Mouse (Mus musculus): ENCODE measurements around the gene Sox10. TPM values are rescaled to one million over a fixed set of nuclear protein-coding genes. Genes with fewer than 3 reads are reported as not detected.

The Sox10 gene
- polyA plus RNA-seq, 1 experiment from 2014 or later, result 16.8 TPM

DNA sequence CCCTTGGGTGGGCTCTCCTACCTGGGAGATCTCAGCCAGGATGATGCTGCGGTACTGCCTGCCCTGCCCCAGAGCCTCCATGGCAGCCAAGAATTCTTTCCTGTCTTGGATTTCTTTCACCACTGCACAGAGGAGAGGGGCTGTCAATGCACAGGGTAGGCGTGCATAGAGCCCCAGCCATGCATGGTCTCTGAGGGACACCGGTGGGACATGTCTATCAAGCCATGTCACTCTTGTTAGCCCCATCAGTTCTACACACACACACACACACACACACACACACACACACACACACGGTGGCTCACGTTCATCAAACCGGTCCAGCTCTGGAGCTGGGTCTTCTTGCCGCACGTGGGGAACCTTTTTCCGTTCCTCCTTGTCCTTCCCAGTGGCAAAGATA lies 29.7 kb downstream of the Sox10 start:
- WGBS, result 75% methylated on average over 9 of the region's 9 CpGs
- no peak overlapping the region for H3K27ac ChIP-seq (ENCODE audit: low read length)
- no peaks in the 10 kb centered on the region for H3K27me3 ChIP-seq (ENCODE audit: control insufficient read depth, insufficient read depth, low read length)
- no peak overlapping the region for H3K9ac ChIP-seq (replicated peaks; ENCODE audit: low read depth, low read length)
- no peaks in the 10 kb centered on the region; the same call in 1 of the 2 replicates for H3K4me1 ChIP-seq (ENCODE audit: control insufficient read depth, insufficient read depth, low read length)
- no peak overlapping the region for H3K4me2 ChIP-seq (replicated peaks; ENCODE audit: low read depth, low read length)
- no peak overlapping the region for H3K4me3 ChIP-seq (ENCODE audit: low read depth, low read length)
- peaks cover 29% of the 10 kb centered on the region for H3K36me3 ChIP-seq (ENCODE audit: control insufficient read depth, insufficient read depth, low read length)
- ATAC-seq (ENCODE audit: insufficient number of reproducible peaks, insufficient read depth, low FRiP score, low read depth), result no peak
- H3K9me3 ChIP-seq (ENCODE audit: control insufficient read depth, low read depth, low read length), result no peaks in the 10 kb centered on the region

DNA sequence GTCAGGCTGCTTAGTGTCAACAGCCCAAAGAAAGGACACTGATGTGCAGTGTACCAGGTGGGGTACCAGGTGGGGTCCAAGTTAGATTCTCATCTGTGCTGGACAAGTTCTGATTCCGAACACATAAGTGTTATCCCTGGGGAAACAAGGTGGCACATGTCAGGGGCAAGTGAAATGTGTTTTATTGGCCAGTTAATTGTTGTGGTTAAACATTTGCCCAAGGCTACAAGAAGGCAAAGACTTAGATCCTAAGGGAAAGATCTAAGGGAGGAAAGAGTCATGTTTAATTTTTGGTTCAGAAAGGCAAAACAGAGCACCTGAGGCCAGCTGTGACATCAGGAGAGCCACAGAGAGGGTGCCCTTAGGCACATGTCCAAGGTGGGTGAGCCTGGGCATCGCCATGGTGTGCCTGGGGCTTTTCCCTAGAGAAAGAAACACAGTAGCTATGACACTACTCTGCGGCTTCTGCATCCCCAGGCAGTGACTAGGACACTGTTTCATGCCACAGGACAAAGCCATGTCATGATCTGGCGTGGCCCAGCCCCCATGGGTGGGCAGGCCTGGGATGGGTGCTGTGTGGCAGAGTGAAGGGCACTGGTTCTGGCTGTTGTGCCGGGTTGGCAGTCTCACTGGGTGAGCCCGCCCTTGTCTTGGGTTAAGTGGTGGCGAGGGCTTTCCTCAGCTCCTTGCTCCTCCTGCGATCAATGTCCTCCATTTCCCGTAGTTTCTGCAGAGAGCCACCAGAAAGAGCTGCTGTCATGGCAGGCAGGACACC lies 30.4 kb downstream of the Sox10 start:
- Histone ChIP-seq H3K9ac (replicated peaks; ENCODE audit: low read depth, low read length) (no peak overlapping the region), H3K36me3 (ENCODE audit: control insufficient read depth, insufficient read depth, low read length) (peaks cover 35% of the 10 kb centered on the region), H3K4me1 (ENCODE audit: control insufficient read depth, insufficient read depth, low read length) (no peaks in the 10 kb centered on the region), H3K27ac (ENCODE audit: low read length) (no peak overlapping the region), H3K27me3 (ENCODE audit: control insufficient read depth, insufficient read depth, low read length) (no peaks in the 10 kb centered on the region), H3K9me3 (ENCODE audit: control insufficient read depth, low read depth, low read length) (no peaks in the 10 kb centered on the region), H3K4me3 (ENCODE audit: low read depth, low read length) (no peak overlapping the region), H3K4me2 (replicated peaks; ENCODE audit: low read depth, low read length) (no peak overlapping the region)
- ATAC-seq (ENCODE audit: insufficient number of reproducible peaks, insufficient read depth, low FRiP score, low read depth), result no peak
- WGBS, result 90% methylated on average over 9 of the region's 9 CpGs

DNA sequence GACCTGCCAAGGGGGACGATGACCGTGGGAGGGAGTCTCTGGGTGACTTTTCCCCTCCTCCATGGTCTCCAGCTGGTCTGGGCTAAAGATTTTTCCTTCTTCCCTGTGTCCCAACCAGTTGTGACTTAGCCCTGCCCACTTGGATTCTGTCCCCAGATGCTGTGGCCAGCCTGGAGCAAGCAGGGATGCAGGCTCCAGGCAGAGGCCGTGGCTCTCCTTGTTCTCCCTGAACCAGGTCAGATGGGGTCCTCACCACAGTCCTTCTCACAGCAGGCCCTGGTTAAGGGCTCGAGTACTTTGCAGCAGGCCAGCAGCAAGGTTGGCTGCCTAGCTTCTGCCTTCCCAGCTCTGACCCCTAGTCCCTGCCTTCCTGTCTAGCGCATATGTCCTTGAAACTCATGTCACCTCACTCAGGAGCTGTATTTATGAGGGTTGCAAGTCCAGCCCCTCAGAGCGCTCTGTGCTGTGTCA lies 31.8 kb downstream of the Sox10 start:
- 72% methylated on average over 6 of the region's 6 CpGs for WGBS
- H3K4me1 ChIP-seq (ENCODE audit: control insufficient read depth, insufficient read depth, low read length), result no peaks in the 10 kb centered on the region
- ATAC-seq (ENCODE audit: insufficient number of reproducible peaks, insufficient read depth, low FRiP score, low read depth), result no peak

DNA sequence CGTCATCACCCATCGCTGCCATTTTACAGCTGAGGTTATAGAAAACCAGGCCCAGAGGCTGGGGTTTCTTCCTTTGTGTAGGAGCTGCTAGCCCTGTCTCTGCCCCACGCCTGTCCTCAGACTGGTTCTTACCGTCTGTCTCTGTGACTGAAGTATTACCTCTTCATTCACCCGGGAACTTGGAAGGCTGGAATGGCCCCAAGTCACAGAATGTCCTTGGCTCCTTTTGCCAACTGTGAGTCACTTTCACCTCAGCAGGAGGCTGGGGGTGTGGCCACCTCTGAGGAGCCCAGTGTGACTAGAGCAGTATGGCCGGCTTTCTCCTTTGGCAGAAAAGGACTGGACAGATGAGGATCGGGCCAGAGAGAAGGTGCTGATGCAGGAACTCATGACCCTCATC lies 33.6 kb downstream of the Sox10 start:
- WGBS, result 73% methylated on average over 7 of the region's 7 CpGs
- no peak for ATAC-seq (ENCODE audit: insufficient number of reproducible peaks, insufficient read depth, low FRiP score, low read depth)
- Histone ChIP-seq H3K27me3 (ENCODE audit: control insufficient read depth, insufficient read depth, low read length) (no peaks in the 10 kb centered on the region), H3K9me3 (ENCODE audit: control insufficient read depth, low read depth, low read length) (0 out of 2 replicates have a peak, but pooled peaks cover 5% of the 10 kb centered on the region), H3K9ac (replicated peaks; ENCODE audit: low read depth, low read length) (no peak overlapping the region), H3K4me1 (ENCODE audit: control insufficient read depth, insufficient read depth, low read length) (no peaks in the 10 kb centered on the region), H3K36me3 (ENCODE audit: control insufficient read depth, insufficient read depth, low read length) (peaks cover 51% of the 10 kb centered on the region), H3K4me3 (ENCODE audit: low read depth, low read length) (no peak overlapping the region), H3K4me2 (replicated peaks; ENCODE audit: low read depth, low read length) (no peak overlapping the region), H3K27ac (ENCODE audit: low read length) (no peak overlapping the region)

More for the DNA sequence above, 31.8 kb downstream of the Sox10 start:
- Histone ChIP-seq H3K9me3 (ENCODE audit: control insufficient read depth, low read depth, low read length) (0 out of 2 replicates have a peak, but pooled peaks cover under 1% of the 10 kb centered on the region), H3K27me3 (ENCODE audit: control insufficient read depth, insufficient read depth, low read length) (no peaks in the 10 kb centered on the region), H3K4me2 (replicated peaks; ENCODE audit: low read depth, low read length) (no peak overlapping the region), H3K36me3 (ENCODE audit: control insufficient read depth, insufficient read depth, low read length) (peaks cover 35% of the 10 kb centered on the region), H3K9ac (replicated peaks; ENCODE audit: low read depth, low read length) (no peak overlapping the region), H3K27ac (ENCODE audit: low read length) (no peak overlapping the region), H3K4me3 (ENCODE audit: low read depth, low read length) (no peak overlapping the region)

DNA sequence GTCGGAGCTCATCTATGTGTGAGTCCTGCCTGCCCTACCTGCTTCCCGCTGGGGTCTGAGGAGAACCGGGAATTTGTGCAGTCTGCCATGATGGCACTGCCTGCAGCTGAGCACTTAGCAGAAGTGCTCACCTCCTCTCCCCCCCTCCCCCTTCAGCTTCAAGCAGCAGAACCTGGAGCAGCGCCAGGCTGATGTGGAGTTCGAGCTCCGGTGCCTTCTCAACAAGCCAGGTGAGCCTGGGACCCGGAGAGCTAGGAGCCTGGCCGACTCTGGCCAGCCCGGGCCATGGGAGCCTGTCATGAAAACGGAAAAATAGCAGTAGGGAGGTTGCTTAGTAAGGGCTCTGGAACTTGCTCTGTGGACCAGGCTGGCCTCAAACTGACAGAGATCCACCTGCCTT lies 34.3 kb downstream of the Sox10 start:
- 76% methylated on average over 10 of the region's 10 CpGs for WGBS
- no peak for ATAC-seq (ENCODE audit: insufficient number of reproducible peaks, insufficient read depth, low FRiP score, low read depth)
- 0 out of 2 replicates have a peak, but pooled peaks cover 5% of the 10 kb centered on the region for H3K9me3 ChIP-seq (ENCODE audit: control insufficient read depth, low read depth, low read length)
- H3K36me3 ChIP-seq (ENCODE audit: control insufficient read depth, insufficient read depth, low read length), result peaks cover 51% of the 10 kb centered on the region
- no peak overlapping the region for H3K9ac ChIP-seq (replicated peaks; ENCODE audit: low read depth, low read length)
- no peak overlapping the region for H3K4me3 ChIP-seq (ENCODE audit: low read depth, low read length)
- no peak overlapping the region for H3K4me2 ChIP-seq (replicated peaks; ENCODE audit: low read depth, low read length)
- no peak overlapping the region for H3K27ac ChIP-seq (ENCODE audit: low read length)
- H3K4me1 ChIP-seq (ENCODE audit: control insufficient read depth, insufficient read depth, low read length), result no peaks in the 10 kb centered on the region
- no peaks in the 10 kb centered on the region for H3K27me3 ChIP-seq (ENCODE audit: control insufficient read depth, insufficient read depth, low read length)

DNA sequence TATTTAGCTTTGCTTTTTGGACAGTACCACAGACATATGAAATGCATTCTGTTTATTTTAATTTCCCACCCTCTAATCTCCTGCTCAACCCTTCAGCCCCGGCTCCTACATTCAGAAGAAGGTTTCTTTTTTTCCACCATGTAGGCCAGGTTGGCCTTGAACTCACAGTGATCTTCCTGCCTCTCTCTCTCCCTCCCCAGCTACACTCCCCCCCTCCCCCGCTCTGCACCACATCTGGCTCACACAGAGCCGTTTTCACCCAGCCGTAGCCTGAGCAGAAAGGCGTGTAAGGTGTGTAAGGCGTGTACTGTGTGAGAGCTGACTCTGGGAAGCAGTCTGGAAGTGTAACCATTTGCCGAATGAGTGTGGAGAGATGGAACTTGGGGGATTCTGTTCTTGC lies 35.7 kb downstream of the Sox10 start:
- no peak overlapping the region for H3K27ac ChIP-seq (ENCODE audit: low read length)
- no peak overlapping the region for H3K4me2 ChIP-seq (replicated peaks; ENCODE audit: low read depth, low read length)
- no peaks in the 10 kb centered on the region for H3K4me1 ChIP-seq (ENCODE audit: control insufficient read depth, insufficient read depth, low read length)
- 81% methylated on average over 7 of the region's 7 CpGs for WGBS
- H3K9ac ChIP-seq (replicated peaks; ENCODE audit: low read depth, low read length), result no peak overlapping the region
- peaks cover 54% of the 10 kb centered on the region for H3K36me3 ChIP-seq (ENCODE audit: control insufficient read depth, insufficient read depth, low read length)
- H3K4me3 ChIP-seq (ENCODE audit: low read depth, low read length), result no peak overlapping the region
- no peak for ATAC-seq (ENCODE audit: insufficient number of reproducible peaks, insufficient read depth, low FRiP score, low read depth)
- no peaks in the 10 kb centered on the region for H3K27me3 ChIP-seq (ENCODE audit: control insufficient read depth, insufficient read depth, low read length)
- H3K9me3 ChIP-seq (ENCODE audit: control insufficient read depth, low read depth, low read length), result 0 out of 2 replicates have a peak, but pooled peaks cover 5% of the 10 kb centered on the region

DNA sequence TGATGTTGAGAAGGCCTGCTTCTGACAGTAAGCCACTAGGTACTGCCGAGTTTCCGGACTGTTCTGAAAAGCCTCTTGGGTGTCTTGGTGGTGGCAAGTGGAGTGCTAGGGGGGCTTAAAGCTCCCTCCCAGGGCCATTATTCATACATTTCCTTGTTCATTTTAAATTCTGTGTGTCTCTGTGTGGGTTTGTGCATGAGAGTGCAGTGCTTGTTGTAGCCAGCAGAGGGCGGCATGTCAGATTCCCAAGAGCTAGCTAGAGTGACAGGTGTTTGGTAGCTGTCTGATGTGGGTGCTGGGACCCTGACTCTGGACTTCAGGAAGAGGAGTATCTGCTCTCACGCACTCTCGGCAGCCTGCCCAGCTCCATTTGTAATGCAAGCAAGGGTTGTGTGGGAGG lies 36.8 kb downstream of the Sox10 start:
- H3K9me3 ChIP-seq (ENCODE audit: control insufficient read depth, low read depth, low read length), result 0 out of 2 replicates have a peak, but pooled peaks cover 5% of the 10 kb centered on the region
- no peak for ATAC-seq (ENCODE audit: insufficient number of reproducible peaks, insufficient read depth, low FRiP score, low read depth)
- no peak overlapping the region for H3K4me2 ChIP-seq (replicated peaks; ENCODE audit: low read depth, low read length)
- no peak overlapping the region for H3K27ac ChIP-seq (ENCODE audit: low read length)
- H3K4me1 ChIP-seq (ENCODE audit: control insufficient read depth, insufficient read depth, low read length), result no peaks in the 10 kb centered on the region
- no peaks in the 10 kb centered on the region for H3K27me3 ChIP-seq (ENCODE audit: control insufficient read depth, insufficient read depth, low read length)
- WGBS, result 94% methylated on average over 5 of the region's 5 CpGs
- H3K36me3 ChIP-seq (ENCODE audit: control insufficient read depth, insufficient read depth, low read length), result peaks cover 54% of the 10 kb centered on the region
- H3K4me3 ChIP-seq (ENCODE audit: low read depth, low read length), result no peak overlapping the region
- H3K9ac ChIP-seq (replicated peaks; ENCODE audit: low read depth, low read length), result no peak overlapping the region

DNA sequence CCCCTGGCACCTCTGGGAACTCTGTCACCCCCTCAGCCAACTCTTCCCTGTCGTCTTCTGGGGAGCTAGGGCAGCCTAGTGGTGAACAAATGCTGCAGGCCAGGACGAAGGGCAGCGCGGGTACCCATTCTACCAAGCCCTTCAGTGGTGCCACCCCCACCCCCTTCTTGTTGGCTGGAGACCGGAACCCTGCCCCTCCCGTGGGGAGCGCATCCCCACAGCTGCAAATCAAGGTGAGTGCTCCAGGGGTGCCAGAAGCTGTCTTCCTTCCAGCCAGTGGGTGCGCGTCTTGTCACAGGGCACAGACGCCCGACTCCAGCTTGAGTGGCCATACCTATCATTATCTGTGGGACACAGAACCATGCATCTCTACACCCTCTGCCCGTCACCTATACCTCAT lies 37.9 kb downstream of the Sox10 start:
- H3K4me2 ChIP-seq (replicated peaks; ENCODE audit: low read depth, low read length), result no peak overlapping the region
- 0 out of 2 replicates have a peak, but pooled peaks cover 5% of the 10 kb centered on the region for H3K9me3 ChIP-seq (ENCODE audit: control insufficient read depth, low read depth, low read length)
- H3K27me3 ChIP-seq (ENCODE audit: control insufficient read depth, insufficient read depth, low read length), result no peaks in the 10 kb centered on the region
- H3K36me3 ChIP-seq (ENCODE audit: control insufficient read depth, insufficient read depth, low read length), result peaks cover 60% of the 10 kb centered on the region
- H3K4me3 ChIP-seq (ENCODE audit: low read depth, low read length), result no peak overlapping the region
- H3K9ac ChIP-seq (replicated peaks; ENCODE audit: low read depth, low read length), result no peak overlapping the region
- no peak for ATAC-seq (ENCODE audit: insufficient number of reproducible peaks, insufficient read depth, low FRiP score, low read depth)
- 95% methylated on average over 12 of the region's 12 CpGs for WGBS
- no peaks in the 10 kb centered on the region for H3K4me1 ChIP-seq (ENCODE audit: control insufficient read depth, insufficient read depth, low read length)
- H3K27ac ChIP-seq (ENCODE audit: low read length), result no peak overlapping the region

Measured in stomach, embryonic 14.5 days (tissue).